Mouse (Mus musculus) 416B (cell line): ENCODE measurements around the gene Muc4.
A peak's percentile ranks its signal among the peaks of the same experiment; 100 is the strongest.

ENCODE experiments used
- DNase-seq: peaks from one replicate; pipeline ENCODE4 v3.0.0; 2011; ENCODE audit warnings: low read depth

The Muc4 gene

GRCm38 (mm10) chr16:32728240-32728639, 7.4 kb upstream of the Muc4 start:
- DNase-seq = no peak

GRCm38 (mm10) chr16:32728730-32729129, 7.0 kb upstream of the Muc4 start:
- no peak for DNase-seq

- no peak for DNase-seq
These were observed 2.5 kb upstream of the Muc4 start for GRCm38 (mm10) chr16:32733213-32733612.

GRCm38 (mm10) chr16:32736022-32736421, 336 bp downstream of the Muc4 start:
- DNase-seq = no peak

- no peak for DNase-seq
These were observed 4.4 kb downstream of the Muc4 start for GRCm38 (mm10) chr16:32740003-32740663.

- no peak for DNase-seq
These were observed 5.7 kb downstream of the Muc4 start for GRCm38 (mm10) chr16:32741366-32741765.

- no peak for DNase-seq
These were observed 7.0 kb downstream of the Muc4 start for GRCm38 (mm10) chr16:32742712-32743111.

GRCm38 (mm10) chr16:32745852-32746251, 10.2 kb downstream of the Muc4 start:
- peak; percentile 33 for DNase-seq

- peak; percentile 21 for DNase-seq
These were observed 14.8 kb downstream of the Muc4 start for GRCm38 (mm10) chr16:32750242-32751127.

- no peak for DNase-seq
These were observed 28.9 kb downstream of the Muc4 start for GRCm38 (mm10) chr16:32764550-32764949.

GRCm38 (mm10) chr16:32764961-32765360, 29.3 kb downstream of the Muc4 start:
- no peak for DNase-seq

GRCm38 (mm10) chr16:32766904-32767303, 31.2 kb downstream of the Muc4 start:
- no peak for DNase-seq

GRCm38 (mm10) chr16:32776676-32777075, 41.0 kb downstream of the Muc4 start:
- DNase-seq = no peak

- no peak for DNase-seq
These were observed 43.3 kb downstream of the Muc4 start for GRCm38 (mm10) chr16:32778956-32779355.

GRCm38 (mm10) chr16:32783324-32784062, 47.8 kb downstream of the Muc4 start:
- DNase-seq = no peak

GRCm38 (mm10) chr16:32784840-32785239, 49.2 kb downstream of the Muc4 start:
- DNase-seq = no peak

- peak; percentile 61 for DNase-seq
These were observed 54.4 kb downstream of the Muc4 start for GRCm38 (mm10) chr16:32790056-32790455.

GRCm38 (mm10) chr16:32795177-32795576, 59.5 kb downstream of the Muc4 start:
- DNase-seq = peak; percentile 71

GRCm38 (mm10) chr16:32796676-32797425, 61.2 kb downstream of the Muc4 start:
- no peak for DNase-seq

- DNase-seq = no peak
These were observed 61.7 kb downstream of the Muc4 start, which contains the start of gene Muc20 for GRCm38 (mm10) chr16:32797426-32797689. Gene Muc20, minus strand, starts transcription at chr16:32797435.

- DNase-seq = peak; percentile 96
These were observed 67.7 kb downstream of the Muc4 start for GRCm38 (mm10) chr16:32803252-32803853.

GRCm38 (mm10) chr16:32803901-32804300, 68.2 kb downstream of the Muc4 start:
- DNase-seq = peak; percentile 71
